Mouse (Mus musculus) urinary bladder, adult 2 months (tissue): ENCODE results near the gene Hnrnpk. TPM values are rescaled to one million over a fixed set of nuclear protein-coding genes. Genes with fewer than 3 reads are reported as not detected.

ENCODE experiments used
- polyA plus RNA-seq: library from polyadenylated mRNA; depleted of rRNA; stranded (reverse); fragments of >200 nt; gene quantifications from 2 replicates; pipeline ENCODE4 v1.2.3, GENCODE M21; 2012; rRNA removed

The Hnrnpk gene
- polyA plus RNA-seq, 1 experiment, result 577 TPM

Other genes with a start within 250 kb of the Hnrnpk start
- gene Idnk, start 245.7 kb downstream of the Hnrnpk start, polyA plus RNA-seq, result 35.3 and 38.1 TPM in 2 replicates
- gene Ubqln1, start 187.7 kb downstream of the Hnrnpk start, polyA plus RNA-seq, result 52.2 and 56.8 TPM in 2 replicates
- 27.6 and 29.1 TPM in 2 replicates for gene Gkap1, start 127.6 kb downstream of the Hnrnpk start, polyA plus RNA-seq
- 0.39 and 0.46 TPM in 2 replicates for gene Kif27, start 44.2 kb downstream of the Hnrnpk start, polyA plus RNA-seq
- gene 2210016F16Rik, start 18.1 kb downstream of the Hnrnpk start, polyA plus RNA-seq, result 22.3 and 24.8 TPM in 2 replicates
- 15.4 and 15.5 TPM in 2 replicates for gene Rmi1, start 1.1 kb downstream of the Hnrnpk start, polyA plus RNA-seq
- gene Slc28a3, start 207.5 kb upstream of the Hnrnpk start, polyA plus RNA-seq, result 0.06 and 0.07 TPM in 2 replicates